Mouse (Mus musculus) left cerebral cortex, postnatal 10 days (tissue): Measurements from ENCODE around the gene Vcl. TPM values are rescaled to one million over a fixed set of nuclear protein-coding genes. Genes with fewer than 3 reads are reported as not detected.

Experiments
- DNase-seq, 2 experiments: peaks; one replicate each; pipeline ENCODE4 v3.0.0; 2021 to 2022; ENCODE audit warnings: low spot score in 2 of 2, mixed read lengths in 1 of 2; ENCODE audit errors: extremely low spot score in 1 of 2
- intact Hi-C: fragments of 180-260 bp; cut with DNase I; formaldehyde crosslinking; loops from one replicate; pipeline ENCODE4 v1.15.1; 2025
- total RNA-seq, 2 experiments: library from RNA; stranded (reverse); gene quantifications; 2 replicates each; pipeline ENCODE4 v1.2.3; 2021

Gene Vcl
- total RNA-seq, 2 experiments from 2014 or later: 22.2 to 25.8 TPM

- DNase-seq: no peak
- intact Hi-C loops: no loop called here
Measured at GRCm38 (mm10) chr14:21078511-21078910, 149.3 kb downstream of the Vcl start.

GRCm38 (mm10) chr14:21082823-21083222, 153.6 kb downstream of the Vcl start:
- no peak for DNase-seq

More at GRCm38 (mm10) chr14:21082823-21083222, 153.6 kb downstream of the Vcl start:
- intact Hi-C loops: no loop called here

Other genes with a start within 250 kb of the Vcl start
- 10 to 100 TPM; 19.6 to 20.3 TPM for gene Fut11, start 234.4 kb upstream of the Vcl start, total RNA-seq
- 10 to 100 TPM; 61.3 to 67.0 TPM for gene Chchd1, start 226.4 kb upstream of the Vcl start, total RNA-seq
- 100 to 1,000 TPM; 134 to 138 TPM for gene Zswim8, start 221.8 kb upstream of the Vcl start, total RNA-seq
- gene Ndst2, start 194.8 kb upstream of the Vcl start, total RNA-seq: 10 to 100 TPM; 17.3 to 21.8 TPM
- gene Camk2g, start 135.3 kb upstream of the Vcl start, total RNA-seq: 100 to 1,000 TPM; 255 to 269 TPM
- 1 to 10 TPM; 3.4 to 4.2 TPM for gene Plau, start 92.7 kb upstream of the Vcl start, total RNA-seq
- 10 to 100 TPM; 79.9 to 87.7 TPM for gene Ap3m1, start 123.1 kb downstream of the Vcl start, total RNA-seq
- gene Adk, start 123.2 kb downstream of the Vcl start, total RNA-seq: 10 to 100 TPM; 59.5 to 61.9 TPM